Mouse (Mus musculus) myocyte (in vitro differentiated cells): ENCODE measurements around the gene Nrros. TPM values are rescaled to one million over a fixed set of nuclear protein-coding genes. Genes with fewer than 3 reads are reported as not detected.

Source experiments
- H3K27me3 ChIP-seq: one replicate; pipeline ENCODE4 v1.6.1; 2011; ENCODE audit not compliant: control insufficient read depth, insufficient read depth, insufficient read length
- H3K36me3 ChIP-seq: one replicate; pipeline ENCODE4 v1.6.1; 2011; ENCODE audit not compliant: control insufficient read depth, insufficient read depth
- H3K4me2 ChIP-seq: one replicate; pipeline ENCODE4 v1.6.1; 2011; ENCODE audit warnings: low read depth, control low read depth
- H3K4me3 ChIP-seq: one replicate; pipeline ENCODE4 v1.5.1; 2011; ENCODE audit warnings: mild to moderate bottlenecking, control low read depth, moderate library complexity
- H3K79me2 ChIP-seq: one replicate; pipeline ENCODE4 v1.6.1; 2011; ENCODE audit not compliant: control insufficient read depth, insufficient read depth
- H3ac ChIP-seq: one replicate; pipeline ENCODE4 v1.6.1; 2011; ENCODE audit not compliant: control insufficient read depth, insufficient read length
- CEBPB ChIP-seq: IDR thresholded peaks from 2 replicates; pipeline ENCODE4 v1.6.1; 2011; ENCODE audit warnings: mild to moderate bottlenecking, moderate library complexity; ENCODE audit not compliant: poor library complexity, insufficient read depth, severe bottlenecking
- E2F4 ChIP-seq: IDR thresholded peaks from one replicate; pipeline ENCODE4 v1.6.1; 2011; ENCODE audit warnings: mild to moderate bottlenecking, control low read depth, moderate library complexity; ENCODE audit not compliant: insufficient read depth
- MAX ChIP-seq: IDR thresholded peaks from one replicate; pipeline ENCODE4 v1.6.1; 2011; ENCODE audit warnings: low read depth, mild to moderate bottlenecking, control low read depth
- MYOD1 ChIP-seq, 3 experiments: IDR thresholded peaks; one replicate each; pipeline ENCODE4 v1.6.1; 2011; ENCODE audit warnings: control low read depth in 2 of 3, low read depth in 2 of 3, mild to moderate bottlenecking in 2 of 3, moderate library complexity in 1 of 3; ENCODE audit not compliant: insufficient read length in 2 of 3, control insufficient read depth in 1 of 3
- MYOG ChIP-seq, 3 experiments: IDR thresholded peaks; one replicate each; pipeline ENCODE4 v1.6.1; 2011; ENCODE audit warnings: control low read depth in 2 of 3, low read depth in 2 of 3, mild to moderate bottlenecking in 2 of 3; ENCODE audit not compliant: insufficient read length in 2 of 3, control insufficient read depth in 1 of 3, insufficient read depth in 1 of 3
- POLR2A ChIP-seq: IDR thresholded peaks from one replicate; pipeline ENCODE4 v1.6.1; 2011; ENCODE audit warnings: low read depth, mild to moderate bottlenecking, control low read depth, moderate library complexity; ENCODE audit not compliant: insufficient read length
- POLR2AphosphoS2 ChIP-seq: IDR thresholded peaks from one replicate; pipeline ENCODE4 v1.6.1; 2011; ENCODE audit warnings: low read depth, control low read depth; ENCODE audit not compliant: insufficient read length
- REST ChIP-seq: IDR thresholded peaks from one replicate; pipeline ENCODE4 v1.6.1; 2011; ENCODE audit warnings: mild to moderate bottlenecking, control low read depth, moderate library complexity; ENCODE audit not compliant: insufficient read depth, insufficient read length
- SRF ChIP-seq: IDR thresholded peaks from one replicate; pipeline ENCODE4 v1.6.1; 2011; ENCODE audit warnings: low read depth; ENCODE audit not compliant: control insufficient read depth, insufficient read length
- TCF12 ChIP-seq: IDR thresholded peaks from one replicate; pipeline ENCODE4 v1.6.1; 2011; ENCODE audit warnings: mild to moderate bottlenecking, control low read depth; ENCODE audit not compliant: poor library complexity, insufficient read depth, severe bottlenecking
- TCF3 ChIP-seq: IDR thresholded peaks from one replicate; pipeline ENCODE4 v1.6.1; 2011; ENCODE audit warnings: low read depth, control low read depth; ENCODE audit not compliant: insufficient read length
- USF1 ChIP-seq: IDR thresholded peaks from one replicate; pipeline ENCODE4 v1.6.1; 2011; ENCODE audit warnings: low read depth, mild to moderate bottlenecking, control low read depth, moderate library complexity
- polyA plus RNA-seq: library from polyadenylated mRNA; unstranded; fragments of >200 nt; fragmentation: generic; extraction: Trizol; gene quantifications from one replicate; pipeline ENCODE4 v1.2.1, GENCODE M21; 2012; ENCODE audit warnings: missing spikeins

Nrros gene
- polyA plus RNA-seq, 1 experiment = not detected

- Histone ChIP-seq H3ac (no peak within 1 kb of the TSS), H3K27me3 (peaks cover 9% of the 10 kb centered on the region), H3K4me3 (no peak within 1 kb of the TSS), H3K79me2 (no peaks in the 10 kb centered on the region), H3K4me2 (no peak within 1 kb of the TSS), H3K36me3 (no peaks in the 10 kb centered on the region)
- TF ChIP-seq TCF12 (no peak), MYOG (IDR thresholded peaks at IDR 0.05; ENCODE audit: control insufficient read depth in 1 of 3, insufficient read depth in 1 of 3, insufficient read length in 2 of 3, low read depth in 2 of 3) (no peak), POLR2AphosphoS2 (no peak), USF1 (no peak), SRF (no peak), CEBPB (no peak), REST (no peak), POLR2A (no peak), E2F4 (no peak), TCF3 (no peak), MYOD1 (IDR thresholded peaks at IDR 0.05; ENCODE audit: control insufficient read depth in 1 of 3, insufficient read length in 2 of 3, low read depth in 2 of 3) (no peak), MAX (no peak)
Observed at GRCm38 (mm10) chr16:32179333-32179901, 14.0 kb upstream of the Nrros start, which contains the start of gene Bex6. Bex6 (plus strand) TSS chr16:32179823.

- H3K79me2 ChIP-seq = no peaks in the 10 kb centered on the region
- TF ChIP-seq MYOD1 (IDR thresholded peaks at IDR 0.05; ENCODE audit: control insufficient read depth in 1 of 3, insufficient read length in 2 of 3, low read depth in 2 of 3) = no peak
- TF ChIP-seq TCF3 = no peak
- no peak for TF ChIP-seq USF1
- no peak overlapping the region for H3K4me3 ChIP-seq
- H3K27me3 ChIP-seq = peaks cover 9% of the 10 kb centered on the region
- no peak overlapping the region for H3K4me2 ChIP-seq
- no peak overlapping the region for H3ac ChIP-seq
- no peaks in the 10 kb centered on the region for H3K36me3 ChIP-seq
Observed at GRCm38 (mm10) chr16:32176896-32177686, 11.7 kb upstream of the Nrros start.

GRCm38 (mm10) chr16:32175029-32175428 lies 9.6 kb upstream of the Nrros start:
- Histone ChIP-seq H3K27me3 (peaks cover 14% of the 10 kb centered on the region), H3K4me2 (no peak overlapping the region), H3K79me2 (no peaks in the 10 kb centered on the region), H3K36me3 (no peaks in the 10 kb centered on the region), H3K4me3 (no peak overlapping the region), H3ac (no peak overlapping the region)
- TF ChIP-seq TCF12 (no peak), REST (no peak), MYOD1 (IDR thresholded peaks at IDR 0.05; ENCODE audit: control insufficient read depth in 1 of 3, insufficient read length in 2 of 3, low read depth in 2 of 3) (no peak), USF1 (no peak), TCF3 (no peak), POLR2AphosphoS2 (no peak), MYOG (IDR thresholded peaks at IDR 0.05; ENCODE audit: control insufficient read depth in 1 of 3, insufficient read depth in 1 of 3, insufficient read length in 2 of 3, low read depth in 2 of 3) (no peak), CEBPB (no peak), E2F4 (no peak), MAX (no peak), POLR2A (no peak)

DNA sequence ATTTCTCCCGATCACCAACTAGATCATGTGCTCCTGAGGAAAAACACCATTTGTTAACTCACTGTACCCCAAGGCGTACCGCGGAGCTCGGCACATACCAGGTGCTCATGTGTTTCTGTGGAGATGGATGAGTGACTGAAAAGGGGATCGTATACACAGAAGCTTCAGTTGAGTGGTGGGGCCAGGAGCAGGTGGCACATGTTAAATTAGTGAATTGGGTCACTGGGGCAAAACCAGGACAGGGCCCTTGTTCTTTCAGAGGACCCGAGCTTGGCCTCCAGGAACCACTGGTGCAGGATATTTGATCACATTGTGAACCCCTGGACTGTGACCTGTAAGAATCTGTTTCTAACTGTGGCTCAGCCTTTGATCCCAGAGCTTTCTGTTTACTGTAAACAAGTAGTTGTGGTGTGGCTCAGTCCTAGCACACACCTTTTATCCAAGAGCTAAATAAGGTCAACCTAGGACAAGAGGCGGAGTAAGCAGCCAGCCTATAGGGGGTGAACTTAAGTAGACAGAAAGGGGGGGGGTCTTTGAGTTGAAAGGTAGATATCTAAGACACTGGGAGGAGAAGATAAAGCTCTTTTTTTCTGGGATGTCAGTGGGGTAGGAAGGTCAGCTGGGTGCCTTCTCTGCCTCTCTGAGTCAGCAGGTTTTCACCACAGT lies 9.1 kb upstream of the Nrros start:
- Histone ChIP-seq H3K4me2 (no peak overlapping the region), H3ac (no peak overlapping the region), H3K79me2 (no peaks in the 10 kb centered on the region), H3K27me3 (peaks cover 14% of the 10 kb centered on the region), H3K36me3 (no peaks in the 10 kb centered on the region), H3K4me3 (no peak overlapping the region)
- TF ChIP-seq TCF12 = no peak
- TF ChIP-seq E2F4 = no peak
- no peak for TF ChIP-seq SRF
- no peak for TF ChIP-seq USF1
- TF ChIP-seq CEBPB = no peak
- TF ChIP-seq MYOD1 (IDR thresholded peaks at IDR 0.05; ENCODE audit: control insufficient read depth in 1 of 3, insufficient read length in 2 of 3, low read depth in 2 of 3) = no peak
- TF ChIP-seq MAX = no peak
- no peak for TF ChIP-seq TCF3
- TF ChIP-seq POLR2AphosphoS2 = no peak
- TF ChIP-seq POLR2A = no peak
- TF ChIP-seq MYOG (IDR thresholded peaks at IDR 0.05; ENCODE audit: control insufficient read depth in 1 of 3, insufficient read depth in 1 of 3, insufficient read length in 2 of 3, low read depth in 2 of 3) = no peak
- no peak for TF ChIP-seq REST
